Mouse (Mus musculus): ENCODE results near the gene Lyg1. TPM values are rescaled to one million over a fixed set of nuclear protein-coding genes. Genes with fewer than 3 reads are reported as not detected.
"Not testable (repeated sequence)": the region's sequence is repeated elsewhere in the genome, so short reads cannot be mapped to it uniquely, and the experiment has no call there.

Gene Lyg1
- not detected for total RNA-seq (2021)
- long read RNA-seq, experiment 1 = 0 reads
- long read RNA-seq, experiment 2 = 0 reads

- no peak for DNase-seq
These were observed at the start of gene Lyg1 for GRCm38 (mm10) chr1:37957659-37958058. Gene Lyg1 (minus strand): TSS chr1:37957759.

- DNase-seq = no peak
These were observed 49.2 kb upstream of the Lyg1 start for GRCm38 (mm10) chr1:38006741-38007140.

- no peak for DNase-seq
These were observed 45.5 kb upstream of the Lyg1 start for GRCm38 (mm10) chr1:38003046-38003445.

- no peak for DNase-seq
These were observed 44.4 kb upstream of the Lyg1 start for GRCm38 (mm10) chr1:38001956-38002355.

DNA sequence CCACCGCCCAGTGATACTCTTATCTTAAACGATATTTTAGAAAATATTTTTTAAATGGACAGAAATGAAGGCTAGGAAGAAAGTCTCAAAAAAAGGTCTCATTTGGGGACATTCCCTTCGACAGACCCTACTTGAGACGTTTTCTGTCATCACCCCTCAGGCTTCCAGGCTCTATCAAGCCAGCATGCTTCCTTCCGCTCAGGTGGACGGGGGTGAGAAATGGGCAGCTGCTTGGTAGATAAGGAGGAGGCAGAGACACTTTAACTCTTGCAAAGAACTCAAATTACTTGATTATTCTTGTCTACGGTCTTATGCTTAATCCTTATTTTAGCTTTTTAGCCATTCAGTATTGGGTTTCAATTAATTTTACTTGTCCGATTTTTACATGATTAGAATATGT, 43.3 kb upstream of the Lyg1 start:
- DNase-seq = no peak

DNA sequence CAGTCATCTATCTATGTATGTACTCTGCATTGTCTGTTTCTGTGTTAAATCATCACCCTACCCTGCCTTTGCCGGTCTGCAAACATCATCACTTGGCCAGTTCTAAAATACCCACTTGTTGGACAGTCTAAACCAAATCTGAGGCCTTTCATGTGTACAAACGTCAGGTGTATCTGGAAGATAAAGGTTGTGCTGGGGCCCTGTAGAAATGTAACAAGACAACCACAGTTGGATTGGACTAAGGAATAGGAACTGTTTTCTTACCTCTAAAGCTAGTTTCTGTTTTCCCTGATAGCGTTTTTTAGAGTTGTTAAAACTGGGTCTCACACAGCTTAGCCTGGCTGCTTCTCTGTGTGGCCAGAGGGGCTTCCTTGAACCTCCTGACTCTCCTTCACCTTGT, 42.0 kb upstream of the Lyg1 start:
- no peak for DNase-seq

DNA sequence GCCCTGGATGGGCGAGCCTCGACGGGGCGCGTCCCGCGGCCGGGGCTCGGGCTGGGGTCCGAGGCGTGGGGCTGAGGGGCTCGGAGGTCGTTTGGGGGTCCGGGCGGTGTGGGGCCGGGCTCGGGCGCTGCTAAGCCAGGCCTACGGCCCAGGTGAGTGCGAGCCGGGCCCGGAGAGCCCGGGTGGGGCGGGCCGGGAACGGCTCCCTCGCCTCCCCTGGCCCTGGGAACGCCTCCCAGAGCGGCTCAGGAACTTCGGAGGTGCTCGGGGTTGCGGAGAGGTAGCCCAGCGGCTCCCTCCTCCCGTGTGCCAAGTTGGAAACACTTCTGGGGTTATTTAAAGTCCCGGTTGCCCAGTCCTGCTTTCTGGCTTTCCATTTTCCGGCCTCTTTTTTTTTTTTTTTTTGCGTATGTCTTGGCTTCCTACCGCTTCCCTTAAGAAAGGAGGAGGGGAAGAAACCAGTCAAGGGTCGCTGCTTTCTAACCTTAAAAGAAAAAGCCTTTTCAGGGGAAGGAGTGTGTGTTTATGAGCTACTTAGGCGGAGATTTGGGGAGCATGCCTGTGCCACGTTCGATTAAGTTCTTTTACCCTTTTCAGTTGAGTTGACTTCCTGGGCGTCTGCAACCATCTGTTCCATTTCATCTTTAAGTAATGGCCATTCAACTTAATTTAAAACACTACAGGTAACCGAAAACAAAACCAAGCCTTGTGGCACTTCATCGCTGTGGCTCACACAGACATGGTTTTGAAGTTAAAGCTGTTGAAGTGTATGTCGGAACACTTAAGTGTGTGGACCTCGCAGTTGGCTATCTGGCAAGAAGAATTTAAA, 41.0 kb upstream of the Lyg1 start:
- DNase-seq = peak in 1 of 2 experiments; percentile 22

GRCm38 (mm10) chr1:37997867-37998266, 40.3 kb upstream of the Lyg1 start, which contains the start of the genes Txndc9 and Eif5b:
Gene Txndc9 (minus strand): TSS chr1:37997893.
Gene Eif5b (plus strand): TSS chr1:37998010.
- peak; percentile 94 to 97 for DNase-seq

- peak; percentile 99 to 100 for DNase-seq
These were observed 39.4 kb upstream of the Lyg1 start for GRCm38 (mm10) chr1:37996877-37997484.

GRCm38 (mm10) chr1:37996226-37996625, 38.7 kb upstream of the Lyg1 start:
- DNase-seq = no peak

GRCm38 (mm10) chr1:37987856-37988255, 30.3 kb upstream of the Lyg1 start:
- no peak for DNase-seq

GRCm38 (mm10) chr1:37985764-37986323, 28.3 kb upstream of the Lyg1 start:
- peak in 1 of 2 experiments; percentile 29 for DNase-seq

DNA sequence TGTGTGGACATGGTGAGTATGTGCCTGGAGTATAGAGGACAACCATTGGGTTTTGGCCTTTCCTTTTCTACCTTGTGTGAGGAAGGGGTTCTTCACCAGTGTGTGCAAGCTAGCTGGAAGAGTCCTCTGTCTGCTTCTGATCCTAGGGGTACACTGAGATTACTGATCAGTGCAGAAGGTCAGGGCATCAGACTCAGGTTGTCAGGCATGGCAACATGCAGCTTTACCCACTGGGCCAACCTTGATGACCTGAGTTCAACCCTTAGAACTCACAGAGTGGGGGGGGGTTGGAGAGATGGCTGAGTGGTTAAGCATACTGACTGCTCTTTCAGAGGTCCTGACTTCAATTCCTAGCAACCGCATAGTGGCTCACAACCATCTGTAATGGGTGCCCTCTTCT, 26.8 kb upstream of the Lyg1 start:
- DNase-seq = no peak

GRCm38 (mm10) chr1:37977303-37977702, 19.7 kb upstream of the Lyg1 start:
- no peak for DNase-seq

- not testable (repeated sequence) for DNase-seq
These were observed 19.1 kb upstream of the Lyg1 start for GRCm38 (mm10) chr1:37976666-37977065.

GRCm38 (mm10) chr1:37971520-37971919, 14.0 kb upstream of the Lyg1 start:
- DNase-seq = no peak

DNA sequence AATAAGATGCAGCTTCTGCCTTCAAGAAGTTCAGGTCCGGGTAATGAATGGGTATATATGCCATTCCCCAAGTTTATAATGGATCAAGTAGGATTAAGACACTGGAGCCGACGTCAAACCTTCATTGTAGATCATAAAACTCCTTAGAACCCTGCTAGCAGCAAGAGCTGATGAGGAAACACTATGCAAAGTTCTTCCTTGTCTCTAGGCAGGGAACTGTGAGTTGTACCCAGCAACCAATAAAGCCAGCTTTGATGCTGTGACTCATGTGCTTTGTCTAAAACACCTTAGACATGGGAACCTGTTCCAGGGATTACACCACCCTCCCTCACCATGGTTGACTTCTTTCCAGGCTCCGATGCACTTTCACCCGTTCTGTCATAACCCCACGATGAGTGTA, 11.2 kb upstream of the Lyg1 start:
- no peak for DNase-seq

- DNase-seq = no peak
These were observed 8.0 kb upstream of the Lyg1 start for GRCm38 (mm10) chr1:37965571-37965970.

DNA sequence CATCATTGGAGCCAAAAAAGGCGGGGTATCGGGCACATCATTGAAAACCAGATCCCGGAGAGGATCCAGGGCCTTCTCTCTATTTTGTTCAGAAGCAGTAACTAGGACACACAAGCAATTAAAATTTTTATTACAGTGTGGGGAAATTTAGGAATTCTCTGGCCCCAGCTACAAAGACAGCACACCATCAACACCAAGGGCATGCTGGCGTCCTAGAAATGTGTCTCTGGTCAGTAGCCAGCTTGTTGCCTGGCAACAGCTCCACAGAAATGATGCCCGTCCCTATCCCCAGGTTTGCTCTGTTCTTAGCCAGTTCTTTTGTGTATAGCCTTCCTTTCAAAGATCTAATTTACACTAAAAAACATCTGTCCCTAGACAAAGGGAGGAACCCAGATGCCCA, 1.9 kb upstream of the Lyg1 start:
- no peak for DNase-seq

GRCm38 (mm10) chr1:37958516-37958915, 957 bp upstream of the Lyg1 start:
- DNase-seq = no peak

- DNase-seq = no peak
These were observed 698 bp downstream of the Lyg1 start for GRCm38 (mm10) chr1:37956690-37957431.

DNA sequence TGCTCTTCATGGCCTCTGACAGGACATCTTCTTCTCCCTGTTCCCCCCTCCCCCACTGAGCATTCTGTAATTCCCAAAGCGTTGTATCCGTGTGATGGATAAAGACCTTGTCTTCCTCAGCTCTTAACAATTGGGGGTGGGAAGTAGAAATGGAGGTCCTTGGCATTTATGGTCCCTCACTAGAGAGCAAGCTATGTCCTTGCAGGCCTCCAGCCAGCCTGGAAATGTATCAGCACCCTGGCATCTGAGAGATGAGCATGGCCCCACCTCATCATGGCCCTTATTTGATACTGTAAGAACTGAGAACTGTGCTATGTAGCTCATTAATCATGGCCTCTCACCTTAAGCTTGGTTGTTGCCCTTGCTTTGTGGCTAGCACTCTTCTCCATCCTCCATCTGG, 2.3 kb downstream of the Lyg1 start:
- DNase-seq = no peak

DNA sequence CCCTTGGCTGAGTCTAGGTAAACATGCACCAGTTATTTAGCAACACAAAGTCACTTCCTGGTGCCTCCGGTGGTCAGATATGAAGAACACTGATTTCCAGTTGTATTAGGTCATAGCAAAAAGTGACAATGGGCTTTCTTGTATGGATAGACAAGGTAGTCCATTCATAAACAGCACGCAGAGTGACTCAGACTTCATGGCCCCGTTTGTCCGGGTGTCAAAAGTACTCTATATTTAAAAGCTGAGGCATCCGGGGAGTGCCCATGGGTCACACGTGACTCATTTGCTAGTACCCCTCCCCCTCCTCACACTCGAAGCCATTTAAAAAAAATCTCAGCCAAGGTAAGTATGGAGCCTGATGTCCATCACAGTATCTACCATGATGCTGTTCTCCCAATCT, 2.8 kb downstream of the Lyg1 start:
- no peak for DNase-seq

Data from heart, adult 18-20 months (tissue).